ENCODE assay signal across 11 mouse cellular contexts in genomic region chr9:63696463-63697105, GRCm38 (mm10).
A peak's percentile ranks its signal among the peaks of the same experiment; 100 is the strongest.
DNase-seq lines count a peak whose midpoint lies in the region; ATAC-seq lines count a peak whose summit lies in the region.
"Had no signal": no experiment of that assay in that cellular context is flagged by ENCODE, and none has a peak within 500 bp of the region (broad histone marks: within the 10 kb centered on the region; RNA-seq: fewer than 3 reads in every experiment).

No protein-coding gene starts in this region.

- H3K9me3 ChIP-seq in kidney, embryonic 14.5 days (ENCODE audit: control insufficient read depth, low read length) = no peaks in the 10 kb centered on the region
- no peaks in the 10 kb centered on the region for H3K9me3 ChIP-seq in liver, embryonic 15.5 days (replicated peaks)
- H3K9me3 ChIP-seq: midbrain, embryonic 13.5 days had no signal

- H3K4me1 ChIP-seq in kidney, embryonic 14.5 days (ENCODE audit: control insufficient read depth, insufficient read depth, low read length) = peaks cover 42% of the 10 kb centered on the region
- peaks cover 43% of the 10 kb centered on the region for H3K4me1 ChIP-seq in liver, embryonic 15.5 days (replicated peaks)

- no peak overlapping the region for H3K4me2 ChIP-seq in kidney, embryonic 14.5 days (replicated peaks; ENCODE audit: low read depth, low read length)
- peak overlapping the region; percentile 23 for H3K4me2 ChIP-seq in liver, embryonic 15.5 days
- H3K4me2 ChIP-seq: midbrain, embryonic 13.5 days had no signal

- WGBS in kidney, embryonic 14.5 days = 29% methylated on average over 10 of the region's 10 CpGs
- WGBS in liver, embryonic 15.5 days (ENCODE audit: insufficient replicate concordance) = 31% methylated on average over 10 of the region's 10 CpGs

- no peak overlapping the region for H3K4me3 ChIP-seq in kidney, embryonic 14.5 days (ENCODE audit: low read length)
- no peak overlapping the region for H3K4me3 ChIP-seq in liver, embryonic 15.5 days (replicated peaks)
- H3K4me3 ChIP-seq: midbrain, embryonic 13.5 days had no signal

- H3K9ac ChIP-seq in kidney, embryonic 14.5 days (ENCODE audit: low read depth, low read length) = 0 out of 2 replicates have a peak overlapping the region, but pooled peaks have one; percentile 2
- 0 out of 2 replicates have a peak overlapping the region, but pooled peaks have one; percentile 10 for H3K9ac ChIP-seq in liver, embryonic 15.5 days
- H3K9ac ChIP-seq: midbrain, embryonic 13.5 days had no signal

- no peak for DNase-seq in kidney, adult 11 months
- DNase-seq in embryo, embryonic 10.5 days (ENCODE audit: low spot score) = peak; percentile 69
- DNase-seq in thymus, postnatal 36 days = no peak
- no peak for DNase-seq in gastrocnemius, adult 18-20 months (ENCODE audit: low spot score)
- DNase-seq in left cerebral cortex, postnatal 25 days (ENCODE audit: low spot score in 2 of 2) = no peak
- DNase-seq: retina, postnatal 1 day had no signal

- intact Hi-C loops in left cerebral cortex, postnatal 25 days (cut with DNase I) = loop anchor here (10.0 kb wide), 1 partner anchor 908 kb away; no protein-coding TSS in a partner anchor

- no peaks in the 10 kb centered on the region for H3K27me3 ChIP-seq in kidney, embryonic 14.5 days (ENCODE audit: control insufficient read depth, insufficient read depth, low read length)
- no peaks in the 10 kb centered on the region for H3K27me3 ChIP-seq in liver, embryonic 15.5 days
- H3K27me3 ChIP-seq: midbrain, embryonic 13.5 days had no signal

- ATAC-seq in kidney, embryonic 14.5 days (ENCODE audit: low FRiP score, low TSS enrichment) = 0 out of 2 replicates have a peak, but pooled peaks have one; percentile 40
- peak; percentile 58; the same call in 1 of the 2 replicates for ATAC-seq in erythroid progenitor cell, adult 5-6 weeks (replicated peaks; ENCODE audit: low FRiP score, poor library complexity, severe bottlenecking)
- ATAC-seq in liver, embryonic 15.5 days (ENCODE audit: insufficient read depth) = peak; percentile 66
- ATAC-seq: midbrain, embryonic 13.5 days had no signal

- H3K27ac ChIP-seq in kidney, embryonic 14.5 days (ENCODE audit: low read depth, low read length) = peak overlapping the region; percentile 39
- peak overlapping the region; percentile 19 for H3K27ac ChIP-seq in liver, embryonic 15.5 days (replicated peaks)
- H3K27ac ChIP-seq: midbrain, embryonic 13.5 days; stomach, postnatal 0 days had no signal

- no peaks in the 10 kb centered on the region for H3K36me3 ChIP-seq in kidney, embryonic 14.5 days (ENCODE audit: control insufficient read depth, insufficient read depth, low read length)
- H3K36me3 ChIP-seq in liver, embryonic 15.5 days (replicated peaks) = no peaks in the 10 kb centered on the region
- H3K36me3 ChIP-seq: midbrain, embryonic 13.5 days had no signal
